Mouse (Mus musculus) spleen, adult 2 months (tissue): Measurements from ENCODE around the gene Prkd1. TPM values are rescaled to one million over a fixed set of nuclear protein-coding genes. Genes with fewer than 3 reads are reported as not detected.

Source experiments
- DNase-seq, 2 experiments: peaks; one replicate each; pipeline versions ENCODE4 v3.0.0 to v3.0.0-alpha.2; 2012 to 2021; ENCODE audit warnings: low spot score in 2 of 2, low read depth in 1 of 2
- H3K27ac ChIP-seq: fragments of 200-500 bp; 2 replicates; pipeline ENCODE4 v1.5.1; 2012; ENCODE audit warnings: low read length, inconsistent platforms; ENCODE audit not compliant: insufficient read depth
- H3K27me3 ChIP-seq: fragments of 200-500 bp; 2 replicates; pipeline ENCODE4 v1.6.1; 2012; ENCODE audit warnings: mild to moderate bottlenecking, moderate library complexity, low read length, inconsistent platforms; ENCODE audit not compliant: control insufficient read depth, insufficient read depth
- H3K36me3 ChIP-seq: fragments of 200-500 bp; 2 replicates; pipeline ENCODE4 v1.6.1; 2012; ENCODE audit warnings: mild to moderate bottlenecking, low read length, inconsistent platforms; ENCODE audit not compliant: control insufficient read depth, insufficient read depth
- H3K4me1 ChIP-seq: fragments of 200-500 bp; 2 replicates; pipeline ENCODE4 v1.6.1; 2011; ENCODE audit warnings: inconsistent platforms; ENCODE audit not compliant: control insufficient read depth, insufficient read depth, insufficient read length
- H3K4me3 ChIP-seq: fragments of 200-500 bp; 2 replicates; pipeline ENCODE4 v1.5.1; 2011; ENCODE audit warnings: mild to moderate bottlenecking, inconsistent platforms; ENCODE audit not compliant: insufficient read depth, insufficient read length; ENCODE audit errors: extremely low read depth
- CTCF ChIP-seq: fragments of 200-500 bp; IDR thresholded peaks from 2 replicates; pipeline ENCODE4 v1.5.1; 2011; ENCODE audit warnings: mild to moderate bottlenecking, inconsistent platforms; ENCODE audit not compliant: insufficient read depth, insufficient read length, insufficient replicate concordance; ENCODE audit errors: extremely low read depth
- POLR2A ChIP-seq: fragments of 200-500 bp; IDR thresholded peaks from 2 replicates; pipeline ENCODE4 v1.6.1; 2011; ENCODE audit warnings: low read depth, low read length, inconsistent platforms
- WGBS: fragments of 180-500 bp; shearing (Covaris S2); methylation state at CpG from one replicate; pipeline ENCODE4 v1.1.7; 2018; 5-methylcytosine and 5-hydroxymethylcytosine counted together
- polyA plus RNA-seq: library from polyadenylated mRNA; depleted of rRNA; stranded (reverse); fragments of >200 nt; gene quantifications from 2 replicates; pipeline ENCODE4 v1.2.3, GENCODE M21; 2012

Gene Prkd1
- polyA plus RNA-seq, 1 experiment = 0.81 TPM

- no peak for DNase-seq
- H3K27ac ChIP-seq = no peak overlapping the region
- no peaks in the 10 kb centered on the region for H3K36me3 ChIP-seq
- 60% methylated on average over 4 of the region's 4 CpGs for WGBS
- no peaks in the 10 kb centered on the region for H3K27me3 ChIP-seq
- TF ChIP-seq POLR2A (no peak), CTCF (no peak)
- no peaks in the 10 kb centered on the region for H3K4me1 ChIP-seq
- H3K4me3 ChIP-seq = no peak overlapping the region
Observed at GRCm38 (mm10) chr12:50558231-50558630, 90.7 kb downstream of the Prkd1 start.

- Histone ChIP-seq H3K27ac (no peak overlapping the region), H3K4me1 (no peaks in the 10 kb centered on the region), H3K4me3 (no peak overlapping the region), H3K27me3 (no peaks in the 10 kb centered on the region), H3K36me3 (no peaks in the 10 kb centered on the region)
- WGBS = 63% methylated on average over 3 of the region's 3 CpGs
- no peak for DNase-seq
- TF ChIP-seq CTCF (no peak), POLR2A (no peak)
Observed at GRCm38 (mm10) chr12:50554214-50554613, 94.7 kb downstream of the Prkd1 start.

GRCm38 (mm10) chr12:50549860-50550555 is 98.9 kb downstream of the Prkd1 start:
- Histone ChIP-seq H3K27me3 (no peaks in the 10 kb centered on the region), H3K27ac (no peak overlapping the region), H3K36me3 (no peaks in the 10 kb centered on the region), H3K4me1 (no peaks in the 10 kb centered on the region), H3K4me3 (no peak overlapping the region)
- TF ChIP-seq CTCF (no peak), POLR2A (no peak)
- WGBS = 83% methylated on average over 8 of the region's 8 CpGs
- no peak for DNase-seq

- Histone ChIP-seq H3K4me1 (no peaks in the 10 kb centered on the region), H3K4me3 (no peak overlapping the region), H3K27me3 (no peaks in the 10 kb centered on the region), H3K36me3 (no peaks in the 10 kb centered on the region), H3K27ac (no peak overlapping the region)
- DNase-seq = no peak
- no peak for TF ChIP-seq CTCF
- TF ChIP-seq POLR2A = no peak
- 89% methylated on average over 5 of the region's 5 CpGs for WGBS
Observed at GRCm38 (mm10) chr12:50546394-50546793, 102.5 kb downstream of the Prkd1 start.

- WGBS = 83% methylated on average over 5 of the region's 5 CpGs
Observed at GRCm38 (mm10) chr12:50545610-50545919, 103.3 kb downstream of the Prkd1 start.

GRCm38 (mm10) chr12:50544855-50545609 is 103.9 kb downstream of the Prkd1 start:
- Histone ChIP-seq H3K27ac (no peak overlapping the region), H3K4me1 (no peaks in the 10 kb centered on the region), H3K4me3 (no peak overlapping the region), H3K36me3 (no peaks in the 10 kb centered on the region), H3K27me3 (no peaks in the 10 kb centered on the region)
- TF ChIP-seq CTCF (no peak), POLR2A (no peak)
- DNase-seq = no peak
- WGBS = 43% methylated on average over 8 of the region's 8 CpGs

More at GRCm38 (mm10) chr12:50545610-50545919, 103.3 kb downstream of the Prkd1 start:
- H3K27me3 ChIP-seq = no peaks in the 10 kb centered on the region
- no peak overlapping the region for H3K4me3 ChIP-seq
- no peaks in the 10 kb centered on the region for H3K36me3 ChIP-seq
- no peak for DNase-seq
- TF ChIP-seq POLR2A = no peak
- no peak for TF ChIP-seq CTCF
- no peak overlapping the region for H3K27ac ChIP-seq
- no peaks in the 10 kb centered on the region for H3K4me1 ChIP-seq

GRCm38 (mm10) chr12:50540793-50541192 is 108.1 kb downstream of the Prkd1 start:
- no peaks in the 10 kb centered on the region for H3K4me1 ChIP-seq
- 91% methylated on average over 5 of the region's 5 CpGs for WGBS
- DNase-seq = no peak

More at GRCm38 (mm10) chr12:50540793-50541192, 108.1 kb downstream of the Prkd1 start:
- TF ChIP-seq POLR2A = no peak
- no peak for TF ChIP-seq CTCF
- H3K27ac ChIP-seq = no peak overlapping the region
- no peaks in the 10 kb centered on the region for H3K36me3 ChIP-seq
- H3K4me3 ChIP-seq = no peak overlapping the region
- no peaks in the 10 kb centered on the region for H3K27me3 ChIP-seq
